Mouse (Mus musculus) hindbrain, embryonic 16.5 days (tissue): Measurements from ENCODE around the gene D10Wsu102e. TPM values are rescaled to one million over a fixed set of nuclear protein-coding genes. Genes with fewer than 3 reads are reported as not detected.
"Not testable (repeated sequence)": the region's sequence is repeated elsewhere in the genome, so short reads cannot be mapped to it uniquely, and the experiment has no call there.

Experiments used
- ATAC-seq: fragments of 200-750 bp; cut with Nextera tagmentation; 2 replicates; pipeline ENCODE4 v1.8.0; 2017; ENCODE audit warnings: moderate TSS enrichment, moderate library complexity
- H3K27ac ChIP-seq: fragments of 300-500 bp; sonication (generic); 2 replicates; pipeline ENCODE4 v1.5.1; 2014; ENCODE audit warnings: low read depth, mild to moderate bottlenecking, control low read depth, low read length, moderate library complexity
- H3K27me3 ChIP-seq: fragments of 300-500 bp; sonication (generic); replicated peaks from 2 replicates; pipeline ENCODE4 v1.6.1; 2014; ENCODE audit warnings: low read length; ENCODE audit not compliant: control insufficient read depth, insufficient read depth
- H3K36me3 ChIP-seq: fragments of 300-500 bp; sonication (generic); 2 replicates; pipeline ENCODE4 v1.6.1; 2014; ENCODE audit warnings: mild to moderate bottlenecking, low read length, moderate library complexity, mixed read lengths; ENCODE audit not compliant: control insufficient read depth, insufficient read depth
- H3K4me1 ChIP-seq: fragments of 300-500 bp; sonication (generic); 2 replicates; pipeline ENCODE4 v1.6.1; 2014; ENCODE audit warnings: low read depth, low read length; ENCODE audit not compliant: control insufficient read depth, insufficient read depth
- H3K4me2 ChIP-seq: fragments of 300-500 bp; sonication (generic); 2 replicates; pipeline ENCODE4 v1.6.1; 2014; ENCODE audit warnings: mild to moderate bottlenecking, low read length, control low read depth, moderate library complexity
- H3K4me3 ChIP-seq: fragments of 300-500 bp; sonication (generic); 2 replicates; pipeline ENCODE4 v1.5.1; 2014; ENCODE audit warnings: mild to moderate bottlenecking, low read length, control low read depth, moderate library complexity
- H3K9ac ChIP-seq: fragments of 300-500 bp; sonication (generic); 2 replicates; pipeline ENCODE4 v1.6.1; 2014; ENCODE audit warnings: low read depth, mild to moderate bottlenecking, control low read depth, low read length, moderate library complexity
- H3K9me3 ChIP-seq: fragments of 300-500 bp; sonication (generic); 2 replicates; pipeline ENCODE4 v1.6.1; 2014; ENCODE audit warnings: mild to moderate bottlenecking, low read length, moderate library complexity; ENCODE audit not compliant: control insufficient read depth
- WGBS: fragments of 180-500 bp; shearing (Covaris S2); extraction: QIAGEN DNeasy Blood & Tissue Kit; methylation state at CpG from one replicate; pipeline ENCODE4 v1.1.7; 2014; 5-methylcytosine and 5-hydroxymethylcytosine counted together
- polyA plus RNA-seq: library from polyadenylated mRNA; unstranded; fragments of >200 nt; fragmentation: Nextera tagmentation; extraction: Ambion mirVana; gene quantifications from 2 replicates; pipeline ENCODE4 v1.2.1, GENCODE M21; 2015

The D10Wsu102e gene
- polyA plus RNA-seq, 1 experiment from 2014 or later: 0.78 TPM

DNA sequence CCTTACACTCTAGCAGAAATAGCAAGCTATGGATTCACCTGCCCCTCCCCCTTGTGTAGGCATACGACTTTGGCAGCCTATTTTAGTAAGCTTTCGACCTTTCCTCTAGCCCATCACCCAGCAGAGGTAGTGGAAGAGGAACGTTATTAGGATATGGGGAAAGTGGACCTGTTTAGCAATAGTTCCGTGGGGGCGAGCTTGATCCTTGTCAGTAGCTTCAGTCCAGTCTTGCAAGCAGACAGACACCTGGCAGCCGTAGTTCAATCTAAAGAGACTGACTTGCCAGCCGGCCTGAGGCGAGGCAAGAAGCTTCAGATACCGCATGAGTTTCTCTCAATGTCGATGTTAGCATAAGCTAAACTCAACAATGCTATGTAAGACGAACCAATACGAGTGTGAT lies 3.6 kb upstream of the D10Wsu102e start:
- 85% methylated on average over 12 of the region's 12 CpGs for WGBS
- H3K27me3 ChIP-seq: no peaks in the 10 kb centered on the region
- no peak overlapping the region for H3K4me3 ChIP-seq
- H3K4me2 ChIP-seq: no peak overlapping the region
- H3K36me3 ChIP-seq: no peaks in the 10 kb centered on the region
- H3K9ac ChIP-seq: no peak overlapping the region
- ATAC-seq: no peak
- H3K9me3 ChIP-seq: no peaks in the 10 kb centered on the region
- no peak overlapping the region for H3K27ac ChIP-seq
- H3K4me1 ChIP-seq: peaks cover 6% of the 10 kb centered on the region

DNA sequence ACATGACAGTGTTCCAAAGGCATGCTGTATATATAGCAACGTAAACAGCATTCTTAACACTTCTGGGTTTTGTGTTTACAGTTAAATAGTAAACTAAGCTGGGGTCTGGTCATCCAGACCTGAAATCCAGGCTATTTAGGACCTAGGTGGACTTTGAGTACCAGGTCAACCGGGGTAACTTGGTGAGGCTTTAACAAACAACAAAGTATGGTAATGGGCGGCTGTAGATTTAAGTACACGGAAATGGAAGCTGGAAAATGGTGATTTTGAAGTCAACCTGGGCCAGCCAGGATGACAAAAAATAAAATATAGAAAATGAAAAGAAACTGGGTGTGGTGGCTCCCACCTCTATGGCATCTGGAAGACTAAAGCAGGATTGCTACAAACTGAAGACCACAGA lies 570 bp upstream of the D10Wsu102e start:
- WGBS: 88% methylated on average over 4 of the region's 4 CpGs

GRCm38 (mm10) chr10:83360356-83360755 lies 335 bp downstream of the D10Wsu102e start:
- no peaks in the 10 kb centered on the region for H3K9me3 ChIP-seq

More for the DNA sequence above, 570 bp upstream of the D10Wsu102e start:
- Histone ChIP-seq H3K36me3 (peaks cover 4% of the 10 kb centered on the region; the same call in 1 of the 2 replicates), H3K27ac (peak overlapping the region; percentile 71), H3K4me2 (peak overlapping the region; percentile 62), H3K4me3 (peak overlapping the region; percentile 93), H3K9ac (peak overlapping the region; percentile 51; the same call in 1 of the 2 replicates), H3K9me3 (no peaks in the 10 kb centered on the region), H3K4me1 (peaks cover 11% of the 10 kb centered on the region), H3K27me3 (no peaks in the 10 kb centered on the region)
- no peak for ATAC-seq

GRCm38 (mm10) chr10:83361643-83362382 lies 1.8 kb downstream of the D10Wsu102e start:
- Histone ChIP-seq H3K4me2 (peak overlapping the region; percentile 78), H3K27ac (no peak overlapping the region), H3K9me3 (no peaks in the 10 kb centered on the region), H3K36me3 (peaks cover 12% of the 10 kb centered on the region), H3K4me1 (peaks cover 11% of the 10 kb centered on the region), H3K9ac (no peak overlapping the region), H3K4me3 (no peak overlapping the region), H3K27me3 (no peaks in the 10 kb centered on the region)
- WGBS: 47% methylated on average over 5 of the region's 5 CpGs
- ATAC-seq: no peak

More at GRCm38 (mm10) chr10:83360356-83360755, 335 bp downstream of the D10Wsu102e start:
- Histone ChIP-seq H3K36me3 (peaks cover 4% of the 10 kb centered on the region; the same call in 1 of the 2 replicates), H3K27me3 (no peaks in the 10 kb centered on the region), H3K27ac (peak overlapping the region; percentile 68), H3K4me3 (peak overlapping the region; percentile 93), H3K9ac (peak overlapping the region; percentile 82), H3K4me2 (peak overlapping the region; percentile 78), H3K4me1 (peaks cover 11% of the 10 kb centered on the region)
- under 1% methylated on average over 37 of the region's 40 CpGs for WGBS
- peak; percentile 83; the same call in 1 of the 2 replicates for ATAC-seq

GRCm38 (mm10) chr10:83363451-83363850 lies 3.4 kb downstream of the D10Wsu102e start:
- Histone ChIP-seq H3K9ac (no peak overlapping the region), H3K27ac (no peak overlapping the region), H3K36me3 (peaks cover 16% of the 10 kb centered on the region), H3K9me3 (no peaks in the 10 kb centered on the region), H3K4me1 (peaks cover 11% of the 10 kb centered on the region), H3K4me3 (no peak overlapping the region), H3K4me2 (no peak overlapping the region), H3K27me3 (no peaks in the 10 kb centered on the region)
- ATAC-seq: no peak
- WGBS: 94% methylated on average over 8 of the region's 8 CpGs

- H3K4me1 ChIP-seq: no peaks in the 10 kb centered on the region
- no peak overlapping the region for H3K4me2 ChIP-seq
- no peak overlapping the region for H3K4me3 ChIP-seq
- WGBS: 83% methylated on average over 5 of the region's 5 CpGs
- no peaks in the 10 kb centered on the region for H3K27me3 ChIP-seq
- H3K9me3 ChIP-seq: no peaks in the 10 kb centered on the region
- no peak for ATAC-seq
- peaks cover 22% of the 10 kb centered on the region for H3K36me3 ChIP-seq
- no peak overlapping the region for H3K27ac ChIP-seq
- H3K9ac ChIP-seq: no peak overlapping the region
Measured at GRCm38 (mm10) chr10:83368918-83369317, 8.9 kb downstream of the D10Wsu102e start.

DNA sequence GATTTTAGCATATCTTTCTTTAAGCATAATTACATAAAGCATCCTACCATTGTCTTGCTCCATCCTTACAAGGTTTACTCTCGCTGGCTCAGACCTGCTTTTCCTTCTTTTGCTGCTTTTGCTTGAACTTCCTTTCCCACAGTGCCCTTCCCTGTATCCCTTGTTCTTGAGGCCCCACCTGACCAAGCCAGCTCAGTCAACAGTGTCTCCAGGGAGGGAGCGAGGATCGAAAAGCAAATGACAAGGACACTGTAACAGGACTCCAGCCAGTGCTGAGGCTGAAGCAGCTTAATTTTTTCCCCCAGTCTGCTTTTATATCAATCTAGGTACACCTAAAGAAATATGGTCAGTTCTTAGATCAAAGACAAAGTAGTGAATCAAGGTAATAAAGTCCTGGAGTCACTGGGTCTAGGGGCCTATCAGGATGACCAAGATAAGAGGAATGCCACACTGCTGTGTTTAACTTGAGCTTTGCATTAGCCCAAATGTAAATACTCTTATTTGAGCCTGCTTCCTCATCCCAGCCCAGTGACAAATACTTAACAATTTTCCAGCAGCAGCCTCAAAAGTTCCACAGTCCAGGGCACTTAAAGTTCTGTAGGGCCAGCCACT lies 14.1 kb downstream of the D10Wsu102e start:
- no peaks in the 10 kb centered on the region for H3K4me1 ChIP-seq
- no peaks in the 10 kb centered on the region for H3K9me3 ChIP-seq
- no peak overlapping the region for H3K9ac ChIP-seq
- no peak overlapping the region for H3K4me2 ChIP-seq
- H3K27me3 ChIP-seq: no peaks in the 10 kb centered on the region
- no peak overlapping the region for H3K27ac ChIP-seq
- H3K4me3 ChIP-seq: no peak overlapping the region
- H3K36me3 ChIP-seq: peaks cover 10% of the 10 kb centered on the region
- no peak for ATAC-seq
- 90% methylated on average over 3 of the region's 3 CpGs for WGBS

- H3K36me3 ChIP-seq, ATAC-seq, H3K4me3 ChIP-seq, H3K9me3 ChIP-seq, H3K4me2 ChIP-seq, H3K27me3 ChIP-seq, H3K27ac ChIP-seq, H3K4me1 ChIP-seq, H3K9ac ChIP-seq: not testable (repeated sequence)
- WGBS: 96% methylated on average over 5 of the region's 5 CpGs
Measured at GRCm38 (mm10) chr10:83375458-83375857, 15.4 kb downstream of the D10Wsu102e start.

DNA sequence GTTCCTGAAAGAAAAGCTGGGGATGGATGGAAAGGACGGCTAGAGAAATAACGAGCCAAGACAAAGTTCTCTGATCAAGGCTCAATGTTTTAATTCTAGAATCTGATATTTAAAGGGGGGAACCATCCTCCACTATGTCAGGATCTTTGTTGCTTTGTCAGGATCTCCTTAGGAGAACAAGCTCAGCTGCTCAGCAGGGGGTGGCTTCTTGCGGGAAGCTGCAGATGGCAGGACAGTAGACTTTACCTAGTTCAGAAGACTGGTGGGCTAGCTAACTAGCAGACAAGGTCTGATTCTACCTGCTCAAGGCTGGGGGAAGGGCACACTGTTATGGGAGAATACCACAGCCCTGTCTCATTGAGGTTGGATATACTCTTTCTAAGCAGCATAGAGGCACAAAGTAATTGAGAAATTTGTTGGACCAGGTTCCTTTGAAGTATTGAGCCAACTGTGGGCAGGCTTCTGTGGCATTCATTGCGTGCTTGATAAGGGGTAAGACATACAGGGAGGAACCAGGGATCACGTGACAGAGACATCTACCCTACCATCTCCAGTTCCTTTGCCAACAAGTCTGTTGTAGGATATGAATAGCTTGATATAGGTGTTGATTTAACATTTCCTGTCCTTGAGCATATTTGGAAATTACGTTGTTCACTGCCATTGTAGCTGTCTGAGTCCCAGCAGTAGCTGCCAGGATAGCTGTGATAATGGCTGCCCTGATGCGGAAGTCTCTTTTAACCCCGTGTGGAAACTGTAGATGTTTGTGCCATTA lies 17.1 kb downstream of the D10Wsu102e start:
- WGBS: 87% methylated on average over 8 of the region's 8 CpGs
- no peak overlapping the region for H3K4me2 ChIP-seq

More for the DNA sequence above, 17.1 kb downstream of the D10Wsu102e start:
- H3K4me1 ChIP-seq: no peaks in the 10 kb centered on the region
- no peaks in the 10 kb centered on the region for H3K36me3 ChIP-seq
- no peak overlapping the region for H3K9ac ChIP-seq
- H3K27ac ChIP-seq: no peak overlapping the region
- H3K9me3 ChIP-seq: no peaks in the 10 kb centered on the region
- no peaks in the 10 kb centered on the region for H3K27me3 ChIP-seq
- H3K4me3 ChIP-seq: no peak overlapping the region
- ATAC-seq: no peak
